Mouse (Mus musculus) common myeloid progenitor, adult 5-6 weeks (primary cell): ENCODE measurements around the gene Atp2c1. TPM values are rescaled to one million over a fixed set of nuclear protein-coding genes. Genes with fewer than 3 reads are reported as not detected.
A peak's percentile ranks its signal among the peaks of the same experiment; 100 is the strongest.

Source experiments
- ATAC-seq: replicated peaks from 2 replicates; pipeline ENCODE4 v1.8.0; 2016; ENCODE audit warnings: low read depth, mild to moderate bottlenecking, moderate TSS enrichment, inconsistent platforms; ENCODE audit not compliant: poor library complexity, severe bottlenecking
- total RNA-seq: library from RNA; stranded (forward); fragments of 200-1000, 187-1606 nt; gene quantifications from 2 replicates; pipeline ENCODE4 v1.2.3, GENCODE M21; 2017

The Atp2c1 gene
- total RNA-seq = 58.7 and 66.9 TPM in 2 replicates

DNA sequence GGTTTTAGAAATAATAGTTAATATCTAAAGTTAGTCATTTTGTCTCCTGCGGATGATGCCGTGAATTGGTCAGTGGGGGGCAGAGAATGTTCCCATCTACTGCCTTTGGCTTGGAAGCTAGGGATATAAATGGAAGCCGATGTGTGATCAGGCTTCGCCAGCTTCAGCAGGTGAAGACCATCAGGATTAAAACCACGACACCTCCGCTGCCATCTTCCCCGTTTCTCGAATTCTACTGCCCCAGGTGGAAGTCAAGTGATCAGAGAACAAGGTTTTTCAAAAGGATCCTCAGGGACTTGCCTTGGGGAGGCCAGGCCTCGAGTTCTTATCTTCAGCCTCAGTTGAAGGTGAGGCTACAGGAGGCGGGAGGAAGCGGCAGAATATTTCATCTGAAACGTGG, at the start of gene Atp2c1:
Gene Atp2c1 (minus strand): TSS at position 101 of the 400 bp plus-strand sequence.
- no peak for ATAC-seq

DNA sequence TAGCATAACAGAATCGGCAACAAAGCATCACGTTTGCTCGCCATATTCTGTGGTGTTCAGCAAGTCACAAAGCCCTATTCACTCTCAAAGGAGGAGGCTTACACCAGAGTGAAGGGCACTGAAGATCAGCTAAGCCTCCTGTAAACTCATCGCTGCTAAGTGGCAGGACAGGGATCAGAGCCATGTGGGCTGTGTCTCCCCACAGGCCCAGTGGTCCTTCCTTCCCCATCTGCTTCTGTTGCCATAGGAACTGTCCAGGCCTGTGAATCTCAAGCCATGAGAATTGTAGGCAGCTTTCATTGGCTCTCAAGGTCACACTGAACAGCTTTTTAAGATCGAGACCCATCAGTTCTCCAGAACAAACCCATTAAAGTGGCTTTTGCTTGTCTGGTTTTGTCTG, 30.3 kb upstream of the Atp2c1 start:
- no peak for ATAC-seq

DNA sequence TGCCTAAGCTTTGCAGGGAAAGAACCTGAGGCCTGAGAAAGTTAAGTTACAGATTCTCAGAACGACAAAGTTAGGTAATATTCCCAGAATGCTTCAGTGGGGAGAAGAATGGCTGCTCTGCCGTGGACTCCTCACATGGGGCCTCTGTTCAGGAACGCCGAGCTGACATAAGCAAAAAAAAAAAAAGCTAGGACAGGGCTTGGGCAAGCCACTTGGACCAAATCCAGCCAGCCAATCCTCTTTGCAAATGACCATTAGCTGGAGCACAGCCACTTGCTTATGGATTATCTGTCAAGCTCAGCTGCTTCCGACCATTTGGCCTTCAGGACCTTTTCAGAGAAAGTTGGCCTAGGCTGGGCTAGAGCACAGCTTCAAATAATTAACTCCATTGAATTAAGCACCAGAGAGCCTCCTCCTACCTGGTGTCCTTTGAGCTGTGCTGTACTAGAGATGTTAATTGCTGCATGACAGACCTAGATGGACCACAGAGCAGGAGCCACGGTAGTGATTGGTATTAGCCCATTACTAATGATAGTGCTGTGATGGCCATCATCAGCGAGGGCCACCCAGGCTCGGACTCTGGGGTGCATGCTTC, 29.1 kb upstream of the Atp2c1 start:
- ATAC-seq = no peak

DNA sequence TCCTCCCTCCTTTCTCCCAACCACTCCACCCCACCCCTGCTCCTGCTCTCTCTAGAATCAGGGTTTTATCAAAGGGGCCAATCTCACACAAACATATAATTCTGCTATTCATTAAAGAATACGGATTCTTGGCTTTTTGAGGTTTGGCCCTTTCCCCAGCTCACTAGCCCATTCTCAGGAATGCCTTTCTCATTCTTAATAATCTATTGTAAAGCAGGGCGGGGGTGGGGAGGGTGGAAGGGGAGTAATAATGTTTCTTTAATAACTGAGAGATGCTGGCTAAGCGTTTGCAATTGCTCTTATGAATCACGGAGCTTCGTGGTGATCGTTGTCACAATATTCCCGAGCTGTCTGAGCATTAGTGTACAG, 27.3 kb upstream of the Atp2c1 start:
- no peak for ATAC-seq

DNA sequence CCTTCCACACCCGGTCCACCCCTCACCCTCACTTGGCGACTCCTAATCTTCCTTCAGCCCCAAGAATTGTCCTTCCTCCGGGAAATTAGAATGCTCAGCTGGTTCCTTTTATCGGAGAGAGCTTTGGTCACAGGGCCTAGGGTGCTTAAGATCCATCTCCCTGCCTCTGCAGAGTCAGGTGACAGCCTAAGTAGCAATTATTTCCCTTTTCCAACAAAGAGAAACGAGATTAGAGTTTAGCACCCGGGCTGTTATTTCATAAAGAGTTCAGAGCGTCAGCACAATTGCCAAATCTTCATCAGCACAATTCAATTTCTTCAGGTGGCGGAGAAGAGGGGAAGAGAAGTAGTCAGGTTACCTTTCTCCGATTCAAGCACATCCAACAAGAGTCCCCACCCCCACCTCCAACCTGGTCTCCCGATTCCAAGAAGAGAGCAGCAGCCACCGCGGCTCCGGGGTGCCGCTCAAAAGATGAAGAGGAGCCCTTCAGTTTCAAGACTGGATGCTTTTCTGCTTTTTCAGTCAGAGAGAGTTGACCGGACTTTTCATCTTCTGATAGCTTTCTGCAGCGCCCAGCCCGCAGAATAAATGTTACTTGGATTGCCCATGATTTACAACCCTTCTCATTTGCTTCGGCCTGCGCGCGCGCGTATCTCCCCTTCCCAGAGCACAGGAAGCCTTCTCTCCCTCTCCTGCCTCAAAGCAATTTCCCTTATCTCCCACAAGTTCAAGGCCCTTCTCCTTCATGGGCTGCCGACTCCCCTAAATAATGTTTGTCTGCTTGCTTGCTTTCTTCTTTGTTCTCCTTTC, 26.7 kb upstream of the Atp2c1 start:
- ATAC-seq = peak; percentile 52

DNA sequence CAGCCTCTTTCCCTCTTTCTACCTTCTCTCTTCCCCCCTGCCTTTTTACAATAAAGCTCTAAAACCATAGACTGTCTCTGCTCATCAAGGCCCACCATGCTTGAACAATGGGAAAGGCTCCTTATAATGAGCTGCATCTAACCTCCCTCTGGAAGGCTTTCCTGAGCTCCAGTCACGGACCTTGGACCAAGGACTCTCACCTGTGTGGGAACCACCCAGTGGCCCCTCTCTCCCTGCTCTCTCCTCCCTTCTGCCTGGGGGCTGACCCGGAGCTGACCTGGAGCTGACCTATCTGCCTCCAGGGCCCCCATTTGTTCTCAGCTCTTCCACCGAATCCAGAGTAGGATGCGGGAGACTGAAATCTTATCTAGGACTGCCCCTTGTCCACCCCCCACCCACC, 24.3 kb upstream of the Atp2c1 start:
- no peak for ATAC-seq

DNA sequence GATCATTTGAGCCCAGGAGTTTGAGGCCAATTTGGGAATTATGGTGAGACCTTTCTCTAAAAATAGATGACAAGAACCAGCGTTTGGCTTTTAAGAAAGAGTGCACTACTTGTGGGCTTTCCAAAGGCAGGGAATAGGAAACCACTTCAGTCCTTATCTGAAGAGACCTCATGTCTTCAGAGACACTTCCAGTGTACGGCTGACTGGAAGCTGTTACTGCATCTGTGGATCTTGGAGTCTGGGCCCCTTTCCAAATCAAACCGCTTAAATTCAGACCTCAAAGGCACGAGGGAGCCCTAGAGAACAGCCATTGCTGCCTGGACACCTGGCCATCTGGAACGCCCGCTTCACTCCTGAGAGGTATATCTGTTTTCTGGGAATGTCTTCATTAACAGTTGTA, 22.0 kb upstream of the Atp2c1 start:
- ATAC-seq = no peak

DNA sequence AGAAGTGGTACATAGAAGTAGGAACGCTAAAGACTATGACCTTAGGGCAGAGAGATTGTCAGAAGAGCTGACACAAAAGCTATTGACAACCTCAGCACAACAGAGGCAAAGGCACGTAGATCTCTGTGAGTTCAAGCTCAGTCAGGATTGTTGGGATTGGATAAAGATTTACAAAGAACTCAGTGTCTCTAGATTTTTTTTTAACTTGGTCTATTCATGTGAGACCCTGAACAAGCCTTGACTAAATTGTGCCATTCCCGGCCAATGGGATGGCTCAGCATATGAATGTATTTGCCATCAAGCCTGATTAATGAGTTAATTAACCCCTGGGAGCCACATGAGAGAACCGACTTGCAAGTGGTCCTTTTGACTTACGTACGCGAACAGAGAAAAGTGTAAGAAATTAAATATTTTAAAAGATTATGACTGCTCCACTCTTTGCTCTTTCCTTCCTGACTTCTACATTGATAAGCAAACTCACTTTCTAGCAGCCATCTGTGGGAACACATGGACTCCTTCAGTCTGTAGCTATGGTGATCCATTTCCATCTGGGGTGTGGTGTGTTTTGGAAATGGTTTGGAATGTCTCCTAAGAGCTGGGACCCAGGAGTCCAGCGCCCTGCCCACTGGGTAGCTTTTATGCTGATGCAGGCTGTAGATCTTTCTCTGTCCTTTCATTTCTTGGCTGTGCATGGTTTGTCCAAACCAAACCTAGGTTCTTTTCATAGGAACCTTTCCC, 17.1 kb upstream of the Atp2c1 start:
- no peak for ATAC-seq

DNA sequence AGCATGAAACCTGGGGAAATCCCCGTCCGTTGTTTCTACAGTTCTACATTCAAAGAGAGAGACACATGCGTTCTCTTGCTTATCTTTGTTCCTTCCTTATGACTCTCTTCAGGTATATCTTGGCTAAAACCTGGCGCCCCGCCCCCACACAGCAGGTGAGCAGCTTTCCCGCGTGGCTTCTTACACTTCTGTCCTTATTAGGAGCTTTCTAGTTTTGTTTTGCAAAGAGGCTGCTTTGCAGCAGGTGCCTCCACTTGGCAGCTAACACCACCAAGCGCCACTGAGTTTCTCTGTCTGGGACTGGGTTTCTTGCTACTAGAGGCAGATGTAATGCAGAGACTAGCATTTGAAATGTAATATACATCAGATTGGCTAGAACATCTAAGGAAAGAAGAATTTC, 10.4 kb upstream of the Atp2c1 start:
- no peak for ATAC-seq

DNA sequence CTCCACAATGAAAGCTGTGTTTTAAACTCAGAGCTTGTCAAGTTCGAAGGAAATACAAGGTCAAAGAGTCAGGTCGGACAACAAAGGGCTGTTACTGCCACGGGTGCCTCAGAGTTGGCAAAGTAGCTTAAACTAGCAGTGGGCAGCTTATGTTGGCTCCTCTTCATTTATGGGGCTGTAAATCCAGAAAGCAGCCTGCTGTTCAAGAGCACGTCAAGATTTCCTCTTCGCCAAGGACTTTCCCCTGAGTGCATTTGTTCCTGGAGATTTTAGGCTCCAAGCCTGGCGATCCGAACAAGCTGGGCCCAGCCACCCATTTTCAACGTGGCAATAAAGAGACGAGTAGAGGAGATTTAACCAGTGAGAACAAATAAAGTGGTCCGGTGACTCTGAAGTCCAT, 9.8 kb upstream of the Atp2c1 start:
- ATAC-seq = no peak

DNA sequence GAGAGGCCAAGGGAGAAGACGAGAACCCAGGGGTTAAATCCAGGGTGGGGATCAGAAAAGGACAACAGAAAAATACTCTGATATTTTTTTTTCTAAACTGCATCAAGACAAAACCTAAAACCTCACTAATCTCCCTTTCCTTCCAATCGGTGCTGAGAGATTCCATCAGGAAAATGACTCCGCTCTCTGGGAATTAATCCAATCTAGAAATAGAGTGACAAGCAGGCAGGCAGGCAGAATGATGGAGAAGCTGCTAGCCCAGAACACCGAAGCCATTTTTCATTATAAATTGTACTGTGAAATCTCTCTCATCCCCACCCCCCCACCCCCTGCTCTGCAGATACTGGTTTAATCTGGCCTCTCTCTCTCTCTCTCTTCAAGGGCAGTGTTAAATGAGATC, 1.8 kb downstream of the Atp2c1 start:
- no peak for ATAC-seq

DNA sequence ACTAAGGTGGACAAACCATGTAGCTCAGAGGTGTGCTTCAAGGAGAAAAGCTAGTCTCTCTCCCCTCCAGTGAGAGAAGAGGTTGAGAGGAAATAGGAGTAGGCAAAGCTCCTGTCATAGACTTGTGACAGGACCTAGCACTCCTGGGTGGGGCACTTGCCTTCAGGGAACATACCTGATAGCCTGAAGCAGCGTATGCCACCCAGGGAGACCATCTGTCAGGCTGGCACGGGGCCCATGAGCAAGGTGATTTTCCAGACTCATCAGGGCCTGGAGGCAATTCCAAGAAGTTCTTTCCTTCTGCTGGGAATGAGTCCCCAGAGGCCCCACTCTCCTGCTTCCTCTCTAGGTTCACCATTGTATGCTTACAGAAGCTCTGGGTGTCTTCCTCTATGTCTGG, 4.1 kb downstream of the Atp2c1 start:
- no peak for ATAC-seq

DNA sequence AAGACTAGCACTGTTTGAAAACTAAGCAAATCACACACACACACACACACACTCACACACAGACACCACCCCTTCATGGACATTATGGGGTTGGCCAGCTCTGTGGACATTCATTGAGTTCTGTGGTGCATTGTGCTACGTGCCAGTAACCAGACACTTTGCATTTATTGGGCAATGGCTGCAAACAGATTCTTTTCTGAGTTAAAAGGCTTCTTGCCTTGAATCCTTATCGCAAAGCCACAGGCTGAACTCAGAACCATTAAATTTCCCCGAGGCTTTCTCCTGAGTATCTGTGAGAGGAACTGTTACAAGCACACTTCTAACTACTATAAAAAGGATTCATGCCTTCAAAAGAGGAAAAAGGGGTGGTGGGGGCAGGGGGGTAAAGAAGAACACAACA, 5.1 kb downstream of the Atp2c1 start:
- peak; percentile 37 for ATAC-seq

DNA sequence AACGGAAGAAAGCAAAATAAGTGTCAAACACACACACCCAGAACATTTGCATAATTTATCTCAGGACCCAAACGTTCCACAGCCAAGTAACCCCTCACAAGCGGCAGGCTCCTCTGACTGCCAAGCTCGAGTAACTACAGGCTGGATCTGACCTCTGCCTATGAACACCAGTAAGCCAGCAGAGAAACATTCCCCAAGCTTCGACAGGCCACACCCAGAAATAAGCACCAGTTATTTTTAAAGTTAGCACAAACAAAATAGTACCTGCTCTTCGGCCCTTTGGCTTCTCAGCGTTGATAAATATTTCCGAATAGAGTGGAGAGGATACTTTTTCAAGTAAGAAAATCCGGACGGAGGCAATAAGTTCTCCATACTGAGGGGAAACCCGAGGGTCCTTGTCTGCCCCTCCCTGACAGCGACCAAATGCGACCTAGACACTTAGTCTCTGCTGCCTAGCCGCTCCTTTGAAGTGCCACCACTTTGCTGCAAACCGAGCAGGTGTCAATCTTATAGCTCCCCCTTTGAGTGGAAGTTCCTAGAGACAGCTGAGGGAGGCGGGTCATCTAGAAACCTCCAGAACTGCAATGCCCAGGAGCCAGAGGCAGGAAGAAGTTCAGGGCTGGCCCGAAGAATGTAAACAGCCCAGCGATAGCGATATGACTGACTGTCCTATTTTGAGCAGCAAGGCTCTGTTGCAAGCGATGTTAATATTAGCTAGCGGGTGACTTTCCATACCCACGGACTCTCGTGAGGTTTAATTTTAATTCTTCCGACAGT, 6.2 kb downstream of the Atp2c1 start:
- ATAC-seq = peak; percentile 59

DNA sequence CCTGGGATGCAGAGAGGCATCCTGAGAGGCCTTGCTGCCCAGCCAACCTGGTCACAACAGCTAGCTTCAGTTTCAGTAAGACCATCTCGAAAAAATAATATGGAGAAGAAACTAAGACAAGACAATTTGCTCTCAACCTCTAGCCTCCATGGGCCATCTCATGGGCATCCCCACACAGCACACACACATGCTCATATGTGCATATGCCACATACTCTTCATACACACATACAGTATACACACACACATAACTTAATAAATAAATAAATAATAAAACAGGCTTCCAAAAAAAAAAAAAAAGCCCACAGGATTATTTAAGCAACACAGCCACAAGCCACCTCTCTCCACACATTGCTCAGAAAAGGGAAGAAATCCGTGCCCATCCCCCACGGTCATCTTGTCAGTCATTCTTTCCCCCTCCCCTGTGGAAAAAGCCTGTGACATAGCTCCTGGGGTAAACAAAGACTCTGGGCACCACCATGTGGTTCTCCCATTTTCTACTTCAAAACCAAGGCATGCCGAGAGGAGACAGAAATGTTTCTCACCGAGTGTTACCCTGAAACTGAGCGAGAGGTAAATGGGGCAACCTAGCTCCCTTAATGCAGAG, 7.7 kb downstream of the Atp2c1 start:
- peak; percentile 43 for ATAC-seq

DNA sequence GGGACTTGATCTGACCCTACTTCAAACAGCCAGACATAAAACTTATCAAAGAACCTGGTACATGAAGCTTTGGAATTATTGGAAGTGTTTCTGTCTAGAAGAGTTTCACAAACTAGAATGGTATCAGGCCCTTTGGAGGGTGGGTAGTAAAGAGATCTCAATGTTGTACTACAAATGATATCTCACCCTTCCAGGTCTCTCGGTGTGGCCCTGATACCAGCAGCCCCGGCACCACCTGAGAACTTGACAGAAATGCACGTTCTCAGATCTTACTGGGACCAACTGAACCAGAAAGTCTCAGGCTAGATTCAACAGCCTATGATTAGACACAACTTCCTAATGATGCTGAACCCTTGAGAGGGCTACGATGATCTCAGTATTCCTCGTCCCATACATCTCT, 23.4 kb downstream of the Atp2c1 start:
- no peak for ATAC-seq

DNA sequence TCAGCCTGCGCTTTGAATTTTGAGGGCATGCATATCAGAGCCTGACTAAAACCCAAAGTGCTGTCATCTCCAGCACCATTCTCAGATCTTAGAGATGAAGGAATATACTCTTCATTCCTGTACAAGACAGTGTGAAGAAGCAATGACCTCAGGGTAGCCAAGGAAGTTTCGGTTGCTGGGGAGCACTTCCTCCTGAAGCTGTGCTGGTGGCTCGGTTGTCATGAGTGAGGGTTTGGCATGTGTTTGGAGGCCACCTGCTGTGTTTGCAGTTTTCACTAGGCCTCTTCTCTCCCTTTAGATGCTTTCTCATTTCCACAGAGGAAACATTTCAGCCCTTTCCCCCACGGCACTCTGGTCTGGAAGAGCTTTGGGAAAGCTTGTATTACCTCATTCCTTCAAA, 24.7 kb downstream of the Atp2c1 start:
- ATAC-seq = peak; percentile 82

DNA sequence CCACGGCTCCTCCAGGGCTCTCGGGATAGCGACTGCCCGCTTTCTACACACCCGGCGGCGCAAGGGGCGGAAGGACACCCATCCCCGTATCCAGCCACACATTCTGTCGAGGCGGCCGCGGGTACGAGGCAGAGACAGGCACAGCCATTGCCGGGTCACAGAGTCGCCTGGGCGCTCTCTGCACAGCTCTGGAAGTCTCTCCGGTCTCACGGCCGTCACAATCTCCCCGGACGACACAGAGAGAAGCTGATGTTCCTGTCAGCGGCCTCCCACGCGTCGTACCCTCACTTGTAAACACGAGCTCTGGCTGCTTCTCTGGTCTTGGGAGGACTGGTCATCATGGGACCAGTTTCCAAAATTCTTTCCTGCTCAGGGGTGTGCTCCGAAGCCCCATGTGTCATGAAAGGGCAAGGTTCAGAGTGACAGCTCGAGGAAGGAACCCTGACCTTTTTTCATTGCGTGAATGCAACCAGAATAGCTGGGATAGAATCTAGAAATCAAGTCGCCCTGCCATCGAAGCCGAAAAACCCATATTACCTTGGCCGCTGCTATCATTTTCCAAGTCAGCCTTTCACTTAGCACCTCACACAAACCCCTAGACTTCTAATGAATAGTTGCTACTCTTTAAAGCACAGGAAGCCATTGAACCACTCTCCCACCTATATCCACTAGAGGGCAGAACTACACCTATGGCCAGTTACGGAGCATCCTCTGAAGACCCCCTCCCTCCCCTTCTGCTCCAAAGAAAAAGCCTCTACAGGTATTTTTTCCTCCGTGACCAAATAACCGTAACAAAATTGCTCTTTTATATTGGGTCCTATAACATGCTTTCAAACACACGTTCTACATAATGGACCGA, 31.6 kb downstream of the Atp2c1 start:
- ATAC-seq = peak; percentile 79
